Mouse (Mus musculus): ENCODE data around the gene Rnf183.

The Rnf183 gene

DNA sequence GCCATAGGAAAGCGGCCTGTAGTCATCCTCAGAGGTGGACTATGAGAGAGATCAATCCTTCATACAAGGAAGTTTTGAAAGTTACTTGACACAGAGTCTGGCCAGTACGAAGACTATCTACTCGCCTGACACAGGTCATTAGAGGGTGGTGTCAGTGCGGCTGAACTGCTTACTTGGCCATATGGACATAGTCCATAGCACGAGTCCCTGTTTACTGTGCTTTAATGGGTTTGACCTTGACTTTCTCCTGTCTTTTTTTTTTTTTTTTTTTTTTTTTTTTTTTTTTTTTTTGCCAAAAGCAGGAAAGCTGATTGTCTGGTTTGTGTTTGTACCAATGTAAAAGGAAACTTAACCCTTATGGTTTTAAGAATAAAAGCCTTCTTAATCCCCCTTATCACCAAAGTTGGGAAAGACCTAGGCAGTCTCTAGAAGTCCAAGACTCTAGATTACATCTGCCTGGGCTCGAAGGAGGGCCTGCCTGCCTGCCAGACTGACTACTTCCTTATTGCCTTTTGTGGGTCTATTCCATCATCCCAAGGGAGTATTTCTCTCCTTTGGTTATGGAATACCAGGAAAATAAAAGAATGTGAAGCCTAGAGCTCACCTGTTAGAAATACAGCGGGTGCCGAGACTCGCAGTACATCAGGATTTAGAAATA is 55.2 kb downstream of the Rnf183 start:
- no peak for DNase-seq

All from lung, adult 18-20 months (tissue).